Mouse (Mus musculus) liver, adult (tissue): ENCODE results near the gene Ndufa6.
"Not testable (repeated sequence)": the region's sequence is repeated elsewhere in the genome, so short reads cannot be mapped to it uniquely, and the experiment has no call there.

Experiments used
- GATA4 ChIP-seq: IDR thresholded peaks from 2 replicates; pipeline ENCODE4 v1.6.1; 2014; ENCODE audit warnings: mild to moderate bottlenecking, low read length; ENCODE audit not compliant: insufficient replicate concordance

Ndufa6 gene

DNA sequence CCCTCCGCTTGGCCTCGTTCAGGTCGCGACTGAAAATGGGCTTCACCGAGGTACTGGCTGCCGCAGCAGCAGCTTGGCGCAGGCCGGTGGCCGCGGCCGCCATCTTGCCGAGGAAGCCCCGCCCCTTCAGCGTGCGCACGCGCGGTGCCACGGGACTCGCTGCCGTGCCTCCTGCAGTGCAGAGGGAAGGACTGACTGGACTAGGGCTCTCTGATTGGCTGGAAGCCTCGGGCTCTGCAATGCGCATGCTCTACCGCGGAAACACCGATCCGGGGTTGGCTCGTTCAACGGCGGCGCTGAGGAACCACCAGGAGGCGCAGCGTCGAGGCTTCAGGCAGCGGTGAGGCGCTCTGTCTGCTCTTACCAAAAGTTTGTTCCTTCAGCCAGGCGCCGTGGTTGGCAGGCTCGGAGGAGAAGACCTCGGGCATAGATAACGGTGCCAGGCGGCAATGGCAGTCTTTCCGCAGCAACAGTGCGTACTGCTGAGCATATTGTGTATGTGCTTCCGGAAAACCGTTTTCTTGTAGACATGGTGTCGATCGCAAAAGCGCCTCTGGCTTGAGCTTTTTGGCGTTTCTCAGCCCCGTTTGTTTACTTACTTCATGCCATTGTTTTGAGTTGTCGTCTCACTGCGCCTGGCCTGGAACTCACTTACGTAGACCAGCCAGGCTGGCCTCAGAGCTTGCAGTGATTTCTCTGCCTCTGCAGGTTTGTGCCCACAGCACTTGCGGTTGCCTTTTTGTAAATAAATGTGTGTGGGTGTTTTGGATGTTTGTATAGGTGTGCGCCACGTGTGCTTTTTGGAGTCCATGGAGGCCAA lies at the start of gene Ndufa6:
Ndufa6 (minus strand) TSS at position 197 of the 820 bp plus-strand sequence.
- peak; percentile 79; the same call in 1 of the 2 replicates for TF ChIP-seq GATA4

DNA sequence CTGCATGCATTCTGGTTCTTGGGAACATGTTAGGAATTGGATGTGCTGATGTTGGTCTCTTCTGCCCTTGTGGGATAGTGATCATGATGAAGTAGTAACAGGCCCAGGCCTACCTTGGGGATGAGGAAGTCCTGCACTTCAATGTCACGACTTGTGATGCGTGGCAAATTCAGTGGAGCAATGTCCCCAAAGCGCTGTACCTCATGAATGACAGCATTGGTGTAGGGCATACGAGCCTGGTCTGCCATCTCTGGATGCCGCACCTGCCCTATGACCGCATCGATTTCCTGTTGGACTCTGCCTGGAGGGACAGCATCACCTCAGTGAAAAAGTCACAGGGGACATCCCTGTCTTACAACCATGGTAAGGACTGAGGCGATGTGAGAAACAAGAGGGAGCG lies 49.5 kb upstream of the Ndufa6 start:
- no peak for TF ChIP-seq GATA4

DNA sequence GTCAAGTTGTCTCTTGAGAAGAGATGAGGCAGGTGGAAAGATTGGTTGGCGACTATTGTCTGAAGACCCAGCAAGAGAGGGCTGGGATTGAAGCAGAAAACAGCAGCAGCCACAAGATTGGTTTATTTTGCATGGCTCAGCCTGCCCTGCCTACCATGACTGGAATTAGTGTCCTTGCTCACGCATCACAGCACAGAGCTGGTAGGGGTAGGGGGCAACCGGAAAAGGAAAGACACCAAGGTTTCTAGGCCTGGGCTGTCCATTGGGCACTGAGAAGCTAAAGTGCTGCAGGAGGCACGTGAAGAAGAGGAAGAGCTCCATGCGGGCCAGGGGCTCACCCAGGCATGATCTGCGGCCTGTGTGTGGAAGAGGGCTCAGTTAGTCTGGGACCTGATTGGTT lies 48.6 kb upstream of the Ndufa6 start:
- no peak for TF ChIP-seq GATA4

GRCm38 (mm10) chr15:82402106-82402505 lies 48.0 kb upstream of the Ndufa6 start:
- TF ChIP-seq GATA4, result no peak

DNA sequence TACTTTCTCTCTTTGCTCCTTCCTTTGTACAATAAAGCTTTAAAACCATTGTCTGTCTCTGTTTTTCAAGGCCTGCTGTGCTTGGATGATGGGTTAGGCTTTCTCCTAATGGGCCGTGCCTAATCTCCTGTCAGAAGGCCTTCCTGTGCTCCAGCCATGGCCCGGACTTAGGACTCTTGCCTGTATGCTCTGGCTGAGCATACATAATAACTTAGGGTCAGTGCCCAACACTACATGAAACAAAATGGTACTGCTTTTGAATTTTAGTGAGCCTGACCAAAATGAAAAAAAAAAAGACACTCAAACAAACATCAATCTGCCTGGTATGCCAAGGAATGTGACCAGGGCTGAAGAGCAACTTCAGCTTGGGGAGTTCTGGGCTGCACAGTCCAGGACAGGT lies 47.4 kb upstream of the Ndufa6 start:
- TF ChIP-seq GATA4, result no peak

- TF ChIP-seq GATA4, result peak; percentile 34; the same call in 1 of the 2 replicates
Measured at GRCm38 (mm10) chr15:82395955-82396354, 41.8 kb upstream of the Ndufa6 start.

- TF ChIP-seq GATA4, result not testable (repeated sequence)
Measured at GRCm38 (mm10) chr15:82393922-82394321, 39.8 kb upstream of the Ndufa6 start, which contains the start of gene Cyp2d11. Gene Cyp2d11, minus strand, starts transcription at chr15:82394022.

GRCm38 (mm10) chr15:82385729-82386128 lies 31.6 kb upstream of the Ndufa6 start:
- no peak for TF ChIP-seq GATA4

GRCm38 (mm10) chr15:82382441-82382840 lies 28.3 kb upstream of the Ndufa6 start:
- peak; percentile 89 for TF ChIP-seq GATA4

GRCm38 (mm10) chr15:82380714-82381062 lies 26.6 kb upstream of the Ndufa6 start:
- no peak; the same call in 1 of the 2 replicates for TF ChIP-seq GATA4

- TF ChIP-seq GATA4, result peak; percentile 54; the same call in 1 of the 2 replicates
Measured at GRCm38 (mm10) chr15:82379871-82380713, 26.0 kb upstream of the Ndufa6 start, which contains the start of gene Cyp2d22. Gene Cyp2d22, minus strand, starts transcription at chr15:82380260.

- TF ChIP-seq GATA4, result peak; percentile 96
Measured at GRCm38 (mm10) chr15:82379511-82379870, 25.4 kb upstream of the Ndufa6 start.

GRCm38 (mm10) chr15:82378261-82379180 lies 24.4 kb upstream of the Ndufa6 start:
- no peak for TF ChIP-seq GATA4

GRCm38 (mm10) chr15:82377701-82378100 lies 23.6 kb upstream of the Ndufa6 start:
- no peak for TF ChIP-seq GATA4

GRCm38 (mm10) chr15:82376393-82377138 lies 22.4 kb upstream of the Ndufa6 start:
- TF ChIP-seq GATA4, result no peak

DNA sequence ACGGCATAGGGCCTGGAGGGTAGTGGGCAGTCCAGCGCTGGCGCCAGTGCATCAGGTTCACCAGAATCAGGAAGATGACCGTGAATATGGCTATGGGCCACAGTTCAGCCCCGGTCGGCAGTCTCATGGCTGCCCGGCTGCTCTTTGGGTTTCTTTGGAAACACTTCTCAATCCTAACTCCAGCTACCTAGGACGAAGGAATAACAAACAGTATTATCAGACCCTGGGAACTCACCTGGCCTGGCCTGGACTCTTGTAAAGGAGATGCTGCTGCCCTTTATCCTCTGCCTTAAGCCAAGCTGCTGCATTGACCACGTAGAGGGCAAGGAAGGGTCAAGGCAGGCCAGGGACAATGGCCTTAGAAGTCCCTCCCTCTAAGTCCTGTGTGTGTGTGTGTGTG lies 21.7 kb upstream of the Ndufa6 start:
- no peak for TF ChIP-seq GATA4
